Mouse (Mus musculus) lung, embryonic 16.5 days (tissue): ENCODE results near the gene Wdr6. TPM values are rescaled to one million over a fixed set of nuclear protein-coding genes. Genes with fewer than 3 reads are reported as not detected.

Experiments used
- ATAC-seq: fragments of 200-750 bp; cut with Nextera tagmentation; 2 replicates; pipeline ENCODE4 v1.8.0; 2017; ENCODE audit warnings: low read depth, mild to moderate bottlenecking, moderate library complexity
- H3K27ac ChIP-seq: fragments of 300-500 bp; sonication (generic); 2 replicates; pipeline ENCODE4 v1.5.1; 2014; ENCODE audit warnings: mild to moderate bottlenecking, control low read depth, low read length
- H3K27me3 ChIP-seq: fragments of 300-500 bp; sonication (generic); 2 replicates; pipeline ENCODE4 v1.6.1; 2014; ENCODE audit warnings: low read depth, low read length, mixed read lengths; ENCODE audit not compliant: control insufficient read depth, insufficient read depth
- H3K36me3 ChIP-seq: fragments of 300-500 bp; sonication (generic); 2 replicates; pipeline ENCODE4 v1.6.1; 2014; ENCODE audit warnings: low read length; ENCODE audit not compliant: control insufficient read depth, insufficient read depth
- H3K4me1 ChIP-seq: fragments of 300-500 bp; sonication (generic); replicated peaks from 2 replicates; pipeline ENCODE4 v1.6.1; 2014; ENCODE audit warnings: low read length, mixed read lengths; ENCODE audit not compliant: control insufficient read depth, insufficient read depth
- H3K4me2 ChIP-seq: fragments of 300-500 bp; sonication (generic); 2 replicates; pipeline ENCODE4 v1.6.1; 2014; ENCODE audit warnings: low read depth, low read length, control low read depth
- H3K4me3 ChIP-seq: fragments of 300-500 bp; sonication (generic); 2 replicates; pipeline ENCODE4 v1.5.1; 2014; ENCODE audit warnings: mild to moderate bottlenecking, low read length, control low read depth
- H3K9ac ChIP-seq: fragments of 300-500 bp; sonication (generic); 2 replicates; pipeline ENCODE4 v1.6.1; 2014; ENCODE audit warnings: low read length, control low read depth
- H3K9me3 ChIP-seq: fragments of 300-500 bp; sonication (generic); 2 replicates; pipeline ENCODE4 v1.6.1; 2016; ENCODE audit warnings: low read length; ENCODE audit not compliant: control insufficient read depth
- WGBS: fragments of 180-500 bp; shearing (Covaris S2); extraction: QIAGEN DNeasy Blood & Tissue Kit; methylation state at CpG from one replicate; pipeline ENCODE4 v1.1.7; 2014; 5-methylcytosine and 5-hydroxymethylcytosine counted together
- polyA plus RNA-seq: library from polyadenylated mRNA; unstranded; fragments of >200 nt; fragmentation: Nextera tagmentation; extraction: Ambion mirVana; gene quantifications from 2 replicates; pipeline ENCODE4 v1.2.1, GENCODE M21; 2015

Gene Wdr6
- polyA plus RNA-seq, 1 experiment from 2014 or later, result 128 TPM

DNA sequence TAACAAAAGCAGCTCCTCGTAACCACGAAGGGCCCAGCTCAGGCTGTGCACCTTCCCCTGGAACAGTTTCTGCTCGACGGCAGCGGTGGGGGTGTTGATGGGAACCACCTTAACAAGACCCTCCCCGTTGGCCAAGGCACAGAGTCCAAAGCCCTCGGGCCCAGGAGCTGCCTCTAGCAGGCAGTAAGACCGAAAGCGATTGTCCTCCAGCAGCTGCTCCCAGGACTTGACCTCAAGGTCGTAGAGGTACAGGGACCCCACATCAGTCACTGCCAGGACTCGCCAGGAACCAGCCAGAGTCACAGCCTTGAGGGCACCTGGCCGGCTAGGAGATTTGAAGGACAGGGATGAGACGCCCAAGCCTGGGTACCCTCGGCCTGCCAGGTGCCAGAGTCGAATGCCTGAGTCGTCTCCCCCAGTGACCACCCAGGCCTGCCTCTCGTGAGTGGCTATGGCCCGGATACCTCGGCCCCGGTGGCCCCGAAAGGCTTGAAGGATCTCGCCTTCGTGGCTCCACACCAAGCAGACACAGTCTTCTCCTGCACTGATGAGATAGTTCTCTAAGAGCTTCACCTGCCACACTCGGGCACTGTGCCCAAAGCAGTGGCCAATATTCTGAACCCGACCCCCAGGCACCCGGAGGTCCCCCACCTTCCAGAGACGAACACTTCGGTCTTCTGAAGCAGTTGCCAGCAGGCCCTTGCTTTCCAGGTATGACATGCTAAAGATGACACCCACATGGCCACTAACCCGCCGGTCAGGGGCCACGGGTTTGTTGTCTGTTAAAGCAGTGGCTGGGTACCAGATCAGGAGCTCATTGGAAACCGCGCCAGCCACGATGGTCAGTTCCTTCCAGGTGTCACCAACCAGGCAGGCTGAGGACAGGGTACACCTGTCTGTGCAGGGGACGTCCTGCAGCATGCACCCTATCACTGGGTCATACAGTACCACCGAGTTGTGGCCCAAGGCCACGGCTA lies 2.9 kb downstream of the Wdr6 start:
- H3K36me3 ChIP-seq, result peaks cover 37% of the 10 kb centered on the region
- WGBS, result 74% methylated on average over 37 of the region's 37 CpGs
- no peak overlapping the region for H3K27ac ChIP-seq
- no peak overlapping the region for H3K4me3 ChIP-seq
- no peaks in the 10 kb centered on the region for H3K27me3 ChIP-seq
- H3K9ac ChIP-seq, result no peak overlapping the region
- no peak for ATAC-seq
- H3K4me1 ChIP-seq, result peaks cover 24% of the 10 kb centered on the region
- no peaks in the 10 kb centered on the region for H3K9me3 ChIP-seq
- no peak overlapping the region for H3K4me2 ChIP-seq

- no peak overlapping the region for H3K9ac ChIP-seq
- H3K27me3 ChIP-seq, result no peaks in the 10 kb centered on the region
- no peaks in the 10 kb centered on the region for H3K9me3 ChIP-seq
- H3K4me3 ChIP-seq, result no peak overlapping the region
- H3K4me1 ChIP-seq, result peaks cover 28% of the 10 kb centered on the region
- WGBS, result 88% methylated on average over 12 of the region's 12 CpGs
- no peak overlapping the region for H3K27ac ChIP-seq
- H3K4me2 ChIP-seq, result no peak overlapping the region
- ATAC-seq, result no peak
- H3K36me3 ChIP-seq, result peaks cover 37% of the 10 kb centered on the region
Measured at GRCm38 (mm10) chr9:108574921-108575320, 3.6 kb downstream of the Wdr6 start.

DNA sequence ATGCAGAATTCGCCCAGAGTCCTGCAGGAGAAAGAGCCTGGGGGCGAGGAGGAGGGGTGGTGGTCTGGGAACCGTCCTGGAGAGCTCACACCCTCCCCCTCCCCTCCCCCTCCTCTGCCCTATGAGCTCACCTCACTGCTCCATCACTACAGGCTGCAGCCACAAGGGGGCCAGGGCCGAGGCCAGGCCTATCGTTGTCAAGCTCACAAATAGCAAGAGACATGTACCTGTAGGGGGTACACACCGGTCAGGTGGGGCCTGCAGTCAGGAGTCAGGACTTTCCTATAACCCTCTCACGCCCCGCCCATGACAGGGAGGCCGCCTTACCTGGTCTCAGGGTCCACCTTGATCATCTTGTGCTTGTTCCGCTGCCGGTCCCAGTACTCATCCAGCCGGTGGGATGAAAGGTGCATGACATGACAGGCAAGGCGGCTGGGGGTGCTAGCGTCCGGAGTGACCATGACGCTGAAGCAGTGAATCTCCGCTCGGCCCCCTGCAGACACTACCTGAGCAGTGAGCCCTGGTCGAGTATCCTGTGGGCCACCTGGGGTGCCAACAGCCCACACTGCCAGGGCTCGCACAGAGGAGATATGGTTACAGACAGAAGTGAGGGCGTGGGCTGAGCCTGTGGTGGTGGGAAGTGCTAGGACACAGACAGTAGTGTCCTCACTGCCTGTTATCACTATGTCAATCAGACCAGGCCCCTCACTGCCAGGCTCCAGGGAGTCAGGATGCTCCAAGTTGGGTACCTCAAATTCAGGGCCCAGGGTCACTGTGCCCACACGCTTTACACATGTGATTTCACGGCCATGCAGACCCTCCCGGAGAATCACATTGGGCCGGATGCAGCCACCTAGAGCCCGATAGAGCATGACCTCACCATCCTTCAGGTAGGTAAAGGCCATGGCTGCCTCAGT lies 4.5 kb downstream of the Wdr6 start:
- 57% methylated on average over 26 of the region's 26 CpGs for WGBS
- ATAC-seq, result no peak
- Histone ChIP-seq H3K27me3 (no peaks in the 10 kb centered on the region), H3K9me3 (no peaks in the 10 kb centered on the region), H3K4me1 (peaks cover 29% of the 10 kb centered on the region), H3K4me3 (no peak overlapping the region), H3K27ac (no peak overlapping the region), H3K36me3 (peaks cover 37% of the 10 kb centered on the region), H3K4me2 (no peak overlapping the region), H3K9ac (no peak overlapping the region)

- Histone ChIP-seq H3K4me1 (peaks cover 30% of the 10 kb centered on the region), H3K4me2 (no peak overlapping the region), H3K36me3 (peaks cover 37% of the 10 kb centered on the region), H3K4me3 (no peak overlapping the region), H3K27me3 (no peaks in the 10 kb centered on the region), H3K9ac (no peak overlapping the region), H3K27ac (no peak overlapping the region), H3K9me3 (no peaks in the 10 kb centered on the region)
- 77% methylated on average over 10 of the region's 10 CpGs for WGBS
- no peak for ATAC-seq
Measured at GRCm38 (mm10) chr9:108572321-108572720, 6.2 kb downstream of the Wdr6 start.

DNA sequence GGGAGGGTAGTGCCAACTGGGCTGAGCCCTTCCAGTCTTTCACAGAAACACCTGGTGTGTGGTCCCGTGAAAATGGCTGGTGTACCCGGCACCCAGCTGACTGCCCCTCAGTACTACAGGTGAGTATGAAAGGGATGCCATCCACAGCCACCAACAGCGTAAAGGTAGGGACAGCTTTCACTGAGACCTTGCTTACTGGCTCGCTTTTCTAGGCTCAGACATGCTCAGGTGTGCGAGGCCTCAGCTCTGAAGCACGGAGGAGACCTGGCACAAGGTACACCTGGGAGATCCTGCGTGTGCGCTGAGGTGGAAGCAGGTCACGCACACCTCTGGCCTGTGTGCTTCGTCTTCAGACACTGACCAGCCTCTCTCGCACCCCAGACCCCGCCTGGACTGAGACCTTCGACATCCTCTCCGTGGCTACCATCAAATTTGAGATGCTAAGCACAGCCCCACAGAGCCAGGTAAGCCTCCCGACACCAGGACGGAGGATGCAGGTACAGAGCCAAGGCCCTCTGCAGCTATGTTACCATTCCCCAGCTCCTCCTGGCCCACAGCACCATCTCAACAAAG lies 7.1 kb downstream of the Wdr6 start:
- Histone ChIP-seq H3K9ac (no peak overlapping the region), H3K4me1 (peaks cover 23% of the 10 kb centered on the region), H3K4me2 (no peak overlapping the region), H3K4me3 (no peak overlapping the region), H3K36me3 (peaks cover 37% of the 10 kb centered on the region), H3K27me3 (no peaks in the 10 kb centered on the region), H3K9me3 (no peaks in the 10 kb centered on the region), H3K27ac (no peak overlapping the region)
- ATAC-seq, result no peak
- 89% methylated on average over 16 of the region's 16 CpGs for WGBS

DNA sequence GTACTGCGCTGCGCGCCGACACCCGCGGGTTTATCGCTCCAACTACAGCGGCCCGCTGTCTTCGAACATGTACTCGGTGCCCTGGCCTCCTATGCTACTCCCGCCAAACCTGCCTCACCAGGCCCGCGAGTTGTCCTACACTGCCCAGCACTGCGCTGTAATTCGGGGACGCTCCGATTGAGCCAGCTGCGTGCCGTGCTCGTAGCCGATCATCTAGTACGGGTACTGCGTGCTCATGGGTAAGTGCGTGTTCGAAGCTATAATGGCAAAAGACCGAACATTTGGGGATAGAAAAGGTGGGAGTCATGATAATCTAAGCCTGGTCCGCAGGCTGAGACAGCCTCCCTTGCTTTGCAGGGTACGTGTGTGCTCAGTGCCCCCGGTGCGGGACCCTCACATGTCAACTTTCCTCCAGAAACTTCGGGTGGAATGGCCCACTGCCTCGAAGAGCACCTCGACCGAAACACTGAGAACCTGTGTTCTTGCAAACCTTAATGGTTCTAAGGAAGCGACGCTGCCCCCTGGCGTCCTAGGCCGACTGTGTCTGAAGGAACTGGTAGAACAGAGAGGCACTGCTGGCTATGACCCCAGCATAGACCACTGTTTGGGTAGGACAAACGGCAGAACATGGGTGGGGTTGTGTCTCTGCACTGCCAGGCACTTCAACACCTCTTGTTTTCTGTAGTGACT lies 8.2 kb downstream of the Wdr6 start:
- H3K27me3 ChIP-seq, result no peaks in the 10 kb centered on the region
- peak overlapping the region; percentile 92 for H3K4me2 ChIP-seq
- ATAC-seq, result no peak; the same call in 1 of the 2 replicates
- H3K36me3 ChIP-seq, result peaks cover 32% of the 10 kb centered on the region
- peak overlapping the region; percentile 62 for H3K4me3 ChIP-seq
- H3K9me3 ChIP-seq, result no peaks in the 10 kb centered on the region
- under 1% methylated on average over 40 of the region's 40 CpGs for WGBS
- H3K4me1 ChIP-seq, result peaks cover 24% of the 10 kb centered on the region
- H3K27ac ChIP-seq, result peak overlapping the region; percentile 29
- peak overlapping the region; percentile 61 for H3K9ac ChIP-seq

GRCm38 (mm10) chr9:108569381-108570206 lies 8.9 kb downstream of the Wdr6 start, which contains the start of gene Dalrd3:
Gene Dalrd3 (plus strand): TSS chr9:108569886.
- H3K9ac ChIP-seq, result peak within 1 kb of the TSS; percentile 61
- peaks cover 24% of the 10 kb centered on the region for H3K4me1 ChIP-seq
- no peaks in the 10 kb centered on the region for H3K9me3 ChIP-seq
- peak within 1 kb of the TSS; percentile 92 for H3K4me2 ChIP-seq
- peaks cover 29% of the 10 kb centered on the region for H3K36me3 ChIP-seq
- no peaks in the 10 kb centered on the region for H3K27me3 ChIP-seq
- 4% methylated on average over 42 of the region's 42 CpGs for WGBS
- peak within 1 kb of the TSS; percentile 62 for H3K4me3 ChIP-seq
- peak within 1 kb of the TSS; percentile 41 for H3K27ac ChIP-seq
- ATAC-seq, result peak; percentile 69

DNA sequence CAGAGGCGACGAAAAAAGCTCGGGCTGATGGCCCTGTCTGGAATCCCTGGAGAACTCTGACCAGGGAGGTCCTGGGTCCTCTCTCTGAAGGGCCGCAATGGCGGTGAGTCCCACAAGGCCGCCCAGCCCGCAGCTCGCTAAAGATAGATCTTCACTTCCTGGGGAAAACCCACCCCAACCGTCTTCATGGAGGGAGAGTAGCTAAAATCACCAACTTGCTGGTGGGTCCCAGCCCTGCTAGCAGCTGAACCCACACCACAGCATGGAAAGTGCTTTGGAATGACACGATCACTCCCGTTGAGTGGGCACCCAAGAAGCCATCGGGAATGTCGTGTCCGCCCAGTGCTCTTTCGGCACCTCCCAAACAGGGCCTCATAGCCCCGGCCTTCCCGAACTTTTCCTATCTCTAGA lies 10.0 kb downstream of the Wdr6 start:
- WGBS, result 71% methylated on average over 17 of the region's 17 CpGs
- Histone ChIP-seq H3K27ac (no peak overlapping the region; the same call in 1 of the 2 replicates), H3K4me2 (peak overlapping the region; percentile 98), H3K27me3 (no peaks in the 10 kb centered on the region), H3K9me3 (no peaks in the 10 kb centered on the region), H3K4me3 (peak overlapping the region; percentile 82), H3K36me3 (peaks cover 34% of the 10 kb centered on the region), H3K9ac (peak overlapping the region; percentile 87), H3K4me1 (peaks cover 24% of the 10 kb centered on the region)
- ATAC-seq, result no peak
